Mouse (Mus musculus): ENCODE data around the gene Ehbp1.

DNA sequence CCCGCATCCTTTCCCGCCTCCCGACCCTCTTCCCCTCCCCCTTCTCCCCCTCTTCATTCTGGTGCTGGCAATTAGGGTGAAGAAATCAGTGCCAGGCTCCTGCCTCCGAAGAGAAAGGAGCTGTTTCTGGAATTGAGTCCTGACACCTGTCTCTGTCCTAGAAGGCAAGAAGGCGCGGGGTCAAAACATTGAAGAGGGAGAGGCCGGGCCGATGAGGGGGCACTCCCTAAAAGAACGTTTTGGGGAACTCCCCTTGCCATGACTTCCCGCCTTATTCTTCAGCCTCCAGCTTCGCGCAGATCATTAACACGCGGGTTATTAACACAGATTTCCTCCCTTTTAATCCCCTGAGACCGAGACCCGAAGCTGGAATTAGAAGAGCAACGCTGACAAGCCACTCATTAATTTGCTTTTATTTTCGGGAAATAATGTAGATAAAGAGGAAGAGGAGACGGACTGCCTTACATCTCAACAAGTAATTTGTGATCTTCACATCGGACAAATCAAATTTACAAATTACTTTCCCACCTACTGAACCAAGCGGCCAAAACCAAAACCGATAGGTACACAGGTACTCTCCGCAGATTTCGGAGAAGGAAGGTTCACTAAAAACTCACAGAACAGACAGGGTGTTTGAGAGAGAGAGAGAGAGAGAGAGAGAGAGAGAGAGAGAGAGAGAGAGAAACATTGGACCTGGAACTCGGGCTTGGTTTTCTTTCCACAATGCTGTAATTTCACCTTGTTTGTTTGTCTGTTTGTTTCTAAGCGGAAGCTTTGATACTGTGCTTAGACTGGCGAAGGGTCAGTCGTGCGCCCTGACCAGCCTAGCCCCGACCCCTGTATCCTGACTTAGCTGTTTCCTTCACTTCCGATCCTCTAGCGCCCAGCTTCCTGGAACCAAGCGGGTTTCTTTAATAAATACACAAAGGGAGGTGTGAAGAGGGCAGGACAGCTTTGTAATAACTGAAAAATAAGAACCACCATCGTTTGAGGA, 347.4 kb downstream of the Ehbp1 start:
- TF ChIP-seq CTCF (IDR thresholded peaks at IDR 0.05; ENCODE audit: borderline replicate concordance, insufficient read depth, low read length) = no peak
- TF ChIP-seq POLR2A (IDR thresholded peaks at IDR 0.05; ENCODE audit: low read depth, low read length) = no peak
